Mouse (Mus musculus) forebrain, embryonic 16.5 days (tissue): ENCODE measurements around the gene Dst. TPM values are rescaled to one million over a fixed set of nuclear protein-coding genes. Genes with fewer than 3 reads are reported as not detected.
A peak's percentile ranks its signal among the peaks of the same experiment; 100 is the strongest.

ENCODE experiments used
- ATAC-seq: fragments of 200-750 bp; cut with Nextera tagmentation; 2 replicates; pipeline ENCODE4 v1.8.0; 2017; ENCODE audit warnings: mild to moderate bottlenecking, moderate library complexity
- H3K27ac ChIP-seq: fragments of 300-500 bp; sonication (generic); 2 replicates; pipeline ENCODE4 v1.5.1; 2014; ENCODE audit warnings: low read length, control low read depth
- H3K27me3 ChIP-seq: fragments of 300-500 bp; sonication (generic); replicated peaks from 2 replicates; pipeline ENCODE4 v1.6.1; 2014; ENCODE audit warnings: low read length; ENCODE audit not compliant: control insufficient read depth, insufficient read depth
- H3K36me3 ChIP-seq: fragments of 300-500 bp; sonication (generic); 2 replicates; pipeline ENCODE4 v1.6.1; 2014; ENCODE audit not compliant: control insufficient read depth, insufficient read depth
- H3K4me1 ChIP-seq: fragments of 300-500 bp; sonication (generic); replicated peaks from 2 replicates; pipeline ENCODE4 v1.6.1; 2014; ENCODE audit warnings: low read length; ENCODE audit not compliant: control insufficient read depth, insufficient read depth
- H3K4me2 ChIP-seq: fragments of 300-500 bp; sonication (generic); 2 replicates; pipeline ENCODE4 v1.6.1; 2014; ENCODE audit warnings: mild to moderate bottlenecking, low read length, control low read depth
- H3K4me3 ChIP-seq: fragments of 300-500 bp; sonication (generic); replicated peaks from 2 replicates; pipeline ENCODE4 v1.5.1; 2014; ENCODE audit warnings: mild to moderate bottlenecking, low read length, control low read depth
- H3K9ac ChIP-seq: fragments of 300-500 bp; sonication (generic); replicated peaks from 2 replicates; pipeline ENCODE4 v1.6.1; 2014; ENCODE audit warnings: low read depth, low read length, control low read depth
- H3K9me3 ChIP-seq: fragments of 300-500 bp; sonication (generic); 2 replicates; pipeline ENCODE4 v1.6.1; 2016; ENCODE audit warnings: low read length; ENCODE audit not compliant: control insufficient read depth
- WGBS: fragments of 180-500 bp; shearing (Covaris S2); extraction: QIAGEN DNeasy Blood & Tissue Kit; methylation state at CpG from one replicate; pipeline ENCODE4 v1.1.7; 2014; 5-methylcytosine and 5-hydroxymethylcytosine counted together
- polyA plus RNA-seq: library from polyadenylated mRNA; unstranded; fragments of >200 nt; fragmentation: Nextera tagmentation; extraction: Ambion mirVana; gene quantifications from 2 replicates; pipeline ENCODE4 v1.2.1, GENCODE M21; 2015

The Dst gene
- polyA plus RNA-seq, 1 experiment from 2014 or later: 41.2 TPM

- Histone ChIP-seq H3K27me3 (no peaks in the 10 kb centered on the region), H3K4me2 (no peak overlapping the region), H3K27ac (no peak overlapping the region), H3K9me3 (no peaks in the 10 kb centered on the region), H3K4me3 (no peak overlapping the region), H3K9ac (no peak overlapping the region), H3K4me1 (no peaks in the 10 kb centered on the region), H3K36me3 (no peaks in the 10 kb centered on the region; the same call in 1 of the 2 replicates)
- ATAC-seq: no peak
- WGBS: 90% methylated on average over 6 of the region's 6 CpGs
Observed at GRCm38 (mm10) chr1:33955626-33956025, 47.6 kb downstream of the Dst start.

DNA sequence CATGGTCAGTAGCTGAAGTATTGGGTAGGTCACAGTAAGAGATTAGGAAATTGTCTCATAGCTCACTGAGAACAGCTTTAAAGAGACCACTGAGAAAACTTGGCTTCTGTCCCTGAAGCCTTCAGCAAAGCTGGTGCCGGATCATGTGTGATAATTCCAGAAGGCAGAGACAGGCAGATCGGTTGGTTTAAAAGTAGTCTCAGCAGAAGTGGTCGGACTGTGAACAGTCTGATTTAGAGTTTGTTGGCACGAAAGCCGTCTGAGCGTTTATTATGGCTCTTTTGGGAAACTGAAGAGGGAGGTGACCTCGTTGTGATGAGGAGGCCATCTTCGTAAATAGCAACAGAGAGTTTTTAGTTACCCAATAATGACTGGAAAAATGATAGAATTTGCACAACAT, 52.4 kb downstream of the Dst start:
- Histone ChIP-seq H3K36me3 (no peaks in the 10 kb centered on the region; the same call in 1 of the 2 replicates), H3K4me3 (no peak overlapping the region), H3K4me2 (no peak overlapping the region), H3K27me3 (no peaks in the 10 kb centered on the region), H3K27ac (no peak overlapping the region), H3K9me3 (no peaks in the 10 kb centered on the region), H3K9ac (no peak overlapping the region), H3K4me1 (no peaks in the 10 kb centered on the region)
- WGBS: 71% methylated on average over 8 of the region's 8 CpGs
- ATAC-seq: 0 out of 2 replicates have a peak, but pooled peaks have one; percentile 27

GRCm38 (mm10) chr1:33964643-33965042, 56.6 kb downstream of the Dst start:
- no peaks in the 10 kb centered on the region for H3K27me3 ChIP-seq
- no peaks in the 10 kb centered on the region for H3K9me3 ChIP-seq
- ATAC-seq: no peak
- H3K36me3 ChIP-seq: peaks cover 4% of the 10 kb centered on the region; the same call in 1 of the 2 replicates
- H3K4me2 ChIP-seq: no peak overlapping the region
- H3K9ac ChIP-seq: no peak overlapping the region
- 55% methylated on average over 5 of the region's 5 CpGs for WGBS
- no peak overlapping the region for H3K27ac ChIP-seq
- H3K4me1 ChIP-seq: 0 out of 2 replicates have a peak, but pooled peaks cover 2% of the 10 kb centered on the region
- no peak overlapping the region for H3K4me3 ChIP-seq

DNA sequence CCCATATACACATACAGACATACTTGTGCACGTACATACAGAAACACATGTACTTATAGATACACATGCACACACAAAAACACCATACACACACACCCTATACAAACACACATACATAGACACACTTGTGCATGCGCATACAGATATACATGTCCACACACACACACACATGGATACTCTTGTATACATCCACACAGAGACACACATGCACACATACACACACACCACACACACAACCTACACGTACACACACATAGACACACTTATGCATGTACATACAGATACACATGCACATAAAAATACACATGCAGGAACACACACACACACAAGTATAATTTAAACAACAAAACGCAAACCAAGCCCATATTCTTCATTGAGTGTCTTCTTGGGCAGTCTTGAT, 57.8 kb downstream of the Dst start:
- no peaks in the 10 kb centered on the region for H3K9me3 ChIP-seq
- no peak overlapping the region for H3K27ac ChIP-seq
- H3K36me3 ChIP-seq: peaks cover 4% of the 10 kb centered on the region; the same call in 1 of the 2 replicates
- H3K4me3 ChIP-seq: no peak overlapping the region
- no peaks in the 10 kb centered on the region for H3K27me3 ChIP-seq
- ATAC-seq: 0 out of 2 replicates have a peak, but pooled peaks have one; percentile 5
- no peak overlapping the region for H3K9ac ChIP-seq
- no peak overlapping the region for H3K4me2 ChIP-seq
- WGBS: 91% methylated on average over 4 of the region's 4 CpGs
- H3K4me1 ChIP-seq: 0 out of 2 replicates have a peak, but pooled peaks cover 2% of the 10 kb centered on the region

- WGBS: 24% methylated on average over 6 of the region's 6 CpGs
- ATAC-seq: peak; percentile 34
Observed at GRCm38 (mm10) chr1:33966328-33966727, 58.3 kb downstream of the Dst start.

GRCm38 (mm10) chr1:33967206-33967605, 59.2 kb downstream of the Dst start:
- Histone ChIP-seq H3K36me3 (peaks cover 4% of the 10 kb centered on the region; the same call in 1 of the 2 replicates), H3K9me3 (no peaks in the 10 kb centered on the region)

More at GRCm38 (mm10) chr1:33966328-33966727, 58.3 kb downstream of the Dst start:
- Histone ChIP-seq H3K36me3 (peaks cover 4% of the 10 kb centered on the region; the same call in 1 of the 2 replicates), H3K9ac (no peak overlapping the region), H3K27ac (no peak overlapping the region), H3K4me2 (no peak overlapping the region), H3K27me3 (no peaks in the 10 kb centered on the region), H3K4me3 (no peak overlapping the region), H3K4me1 (0 out of 2 replicates have a peak, but pooled peaks cover 2% of the 10 kb centered on the region), H3K9me3 (no peaks in the 10 kb centered on the region)

GRCm38 (mm10) chr1:33969910-33970309, 61.9 kb downstream of the Dst start:
- no peak overlapping the region for H3K9ac ChIP-seq
- peaks cover 4% of the 10 kb centered on the region; the same call in 1 of the 2 replicates for H3K36me3 ChIP-seq
- WGBS: 72% methylated on average over 2 of the region's 2 CpGs
- no peaks in the 10 kb centered on the region for H3K9me3 ChIP-seq
- no peaks in the 10 kb centered on the region for H3K27me3 ChIP-seq
- H3K27ac ChIP-seq: no peak overlapping the region
- no peak overlapping the region for H3K4me2 ChIP-seq
- no peak overlapping the region for H3K4me3 ChIP-seq
- no peak for ATAC-seq
- H3K4me1 ChIP-seq: 0 out of 2 replicates have a peak, but pooled peaks cover 2% of the 10 kb centered on the region

More at GRCm38 (mm10) chr1:33967206-33967605, 59.2 kb downstream of the Dst start:
- 0 out of 2 replicates have a peak, but pooled peaks cover 2% of the 10 kb centered on the region for H3K4me1 ChIP-seq
- no peak overlapping the region for H3K4me2 ChIP-seq
- no peak overlapping the region for H3K27ac ChIP-seq
- 43% methylated on average over 4 of the region's 4 CpGs for WGBS
- no peaks in the 10 kb centered on the region for H3K27me3 ChIP-seq
- no peak overlapping the region for H3K4me3 ChIP-seq
- H3K9ac ChIP-seq: no peak overlapping the region
- ATAC-seq: no peak

DNA sequence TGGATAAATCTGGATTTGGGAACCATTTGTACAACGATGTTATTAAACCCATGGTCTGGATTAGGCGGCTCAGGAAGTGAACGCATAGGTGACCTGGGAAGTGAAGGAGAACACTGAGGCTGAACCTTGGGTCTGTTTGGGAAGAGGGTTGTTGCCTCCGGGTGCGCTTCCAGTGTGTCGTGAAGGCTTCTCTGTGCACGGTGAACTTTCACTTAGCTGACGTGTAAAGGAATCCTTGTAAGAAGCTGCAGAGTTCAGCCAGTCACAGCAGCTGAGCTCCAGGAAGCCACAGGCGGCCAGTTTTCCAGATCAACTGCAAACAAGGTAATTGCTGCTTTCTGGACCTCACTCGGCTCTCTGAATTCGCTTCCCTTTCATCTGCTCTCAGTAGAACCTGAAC, 66.4 kb downstream of the Dst start:
- 93% methylated on average over 11 of the region's 11 CpGs for WGBS
- Histone ChIP-seq H3K4me1 (no peaks in the 10 kb centered on the region), H3K36me3 (no peaks in the 10 kb centered on the region), H3K27ac (no peak overlapping the region), H3K9ac (no peak overlapping the region), H3K9me3 (no peaks in the 10 kb centered on the region), H3K4me2 (no peak overlapping the region), H3K4me3 (no peak overlapping the region), H3K27me3 (no peaks in the 10 kb centered on the region)
- no peak for ATAC-seq

DNA sequence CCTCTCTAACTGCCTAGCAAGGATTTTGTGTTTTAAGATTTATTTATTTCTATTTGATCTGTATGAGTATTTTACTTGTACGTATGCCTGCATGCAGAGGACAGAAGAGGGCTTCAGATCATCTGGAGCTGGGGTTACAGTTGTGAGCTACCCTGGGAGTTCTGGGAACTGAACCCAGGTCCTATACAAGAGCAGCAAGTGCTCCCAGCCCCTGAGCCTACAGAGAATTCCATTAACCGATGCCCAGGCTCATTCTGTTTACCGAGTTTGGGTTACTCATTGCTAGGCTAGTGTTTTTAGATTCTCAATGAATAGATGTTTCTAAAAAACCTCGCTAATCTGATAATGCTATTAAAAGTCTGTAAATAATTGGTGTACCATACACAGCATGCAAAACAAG, 67.3 kb downstream of the Dst start:
- no peak overlapping the region for H3K4me2 ChIP-seq
- H3K27me3 ChIP-seq: no peaks in the 10 kb centered on the region
- no peak for ATAC-seq
- no peak overlapping the region for H3K27ac ChIP-seq
- H3K9ac ChIP-seq: no peak overlapping the region
- no peaks in the 10 kb centered on the region; the same call in 1 of the 2 replicates for H3K4me1 ChIP-seq
- H3K36me3 ChIP-seq: no peaks in the 10 kb centered on the region
- WGBS: 52% methylated on average over 4 of the region's 4 CpGs
- no peak overlapping the region for H3K4me3 ChIP-seq
- H3K9me3 ChIP-seq: no peaks in the 10 kb centered on the region
